Mouse (Mus musculus): ENCODE data around the gene Snx8. TPM values are rescaled to one million over a fixed set of nuclear protein-coding genes. Genes with fewer than 3 reads are reported as not detected.

The Snx8 gene
- 25.7 and 26.3 TPM in 2 replicates for polyA plus RNA-seq (2015; fragmentation: Nextera tagmentation; extraction: Ambion mirVana)

DNA sequence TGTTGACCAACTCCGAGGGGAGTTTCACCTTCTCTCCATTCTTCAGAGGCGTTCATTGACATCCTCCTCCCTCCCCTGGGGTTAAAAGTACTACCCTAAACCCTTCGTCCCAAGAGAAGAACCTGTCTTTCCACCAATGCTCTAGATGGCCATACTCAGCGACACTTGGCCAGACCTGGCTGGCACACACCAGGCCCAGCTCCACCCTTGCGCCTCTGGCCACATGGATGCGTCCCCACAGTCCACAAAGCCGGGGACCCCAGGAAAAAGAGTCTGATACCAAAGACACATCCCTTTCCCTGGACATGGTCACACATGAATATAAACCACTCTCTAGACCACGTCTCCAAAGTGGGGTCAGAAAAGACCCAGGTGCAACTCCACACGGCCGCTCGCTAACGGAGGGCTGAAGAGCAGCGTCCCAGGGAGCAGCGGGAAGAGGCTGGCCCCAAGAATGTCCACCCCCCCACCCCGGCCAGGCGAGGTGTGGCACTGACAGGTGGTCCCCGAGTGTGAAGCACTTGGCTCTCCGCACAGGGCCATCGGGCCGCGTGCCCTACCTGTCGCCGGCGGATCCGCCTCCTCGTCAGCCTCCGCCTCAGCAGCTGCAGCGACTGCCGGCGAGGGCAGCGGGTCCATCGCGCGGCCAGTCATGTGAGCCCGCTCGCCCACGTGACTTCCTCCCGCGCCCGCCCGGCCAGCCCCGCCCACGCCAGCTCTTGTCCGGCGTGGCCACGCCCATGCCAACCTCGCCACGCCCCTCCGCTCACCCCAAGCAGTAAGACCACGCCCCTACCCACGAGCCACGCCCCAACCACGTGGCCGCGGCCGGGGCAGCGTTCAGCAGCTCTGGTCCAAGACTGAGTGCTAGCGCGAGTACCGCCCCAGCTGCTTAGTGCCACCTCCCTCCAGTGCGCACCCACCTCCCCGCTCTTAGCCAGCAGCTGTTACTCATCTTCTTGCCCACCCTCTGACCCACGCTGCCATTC lies at the start of gene Snx8:
Snx8 (minus strand) TSS at position 675 of the 989 bp plus-strand sequence.
- ATAC-seq (ENCODE audit: low FRiP score) = peak; percentile 93
- Histone ChIP-seq H3K4me1 (replicated peaks) (peaks cover 24% of the 10 kb centered on the region), H3K4me3 (peak within 1 kb of the TSS; percentile 74), H3K9me3 (no peaks in the 10 kb centered on the region), H3K27ac (peak within 1 kb of the TSS; percentile 48), H3K36me3 (no peaks in the 10 kb centered on the region), H3K9ac (peak within 1 kb of the TSS; percentile 84), H3K27me3 (no peaks in the 10 kb centered on the region), H3K4me2 (peak within 1 kb of the TSS; percentile 79)
- WGBS = under 1% methylated on average over 59 of the region's 63 CpGs

GRCm38 (mm10) chr5:140425016-140425783 lies 36.1 kb upstream of the Snx8 start:
- no peak overlapping the region for H3K9ac ChIP-seq
- no peaks in the 10 kb centered on the region for H3K27me3 ChIP-seq
- no peak overlapping the region for H3K4me3 ChIP-seq
- no peaks in the 10 kb centered on the region for H3K9me3 ChIP-seq
- H3K36me3 ChIP-seq = peaks cover 57% of the 10 kb centered on the region
- WGBS = 97% methylated on average over 17 of the region's 17 CpGs
- no peak overlapping the region for H3K27ac ChIP-seq
- no peak overlapping the region for H3K4me2 ChIP-seq
- no peak for ATAC-seq (ENCODE audit: low FRiP score)
- H3K4me1 ChIP-seq (replicated peaks) = peaks cover 22% of the 10 kb centered on the region

DNA sequence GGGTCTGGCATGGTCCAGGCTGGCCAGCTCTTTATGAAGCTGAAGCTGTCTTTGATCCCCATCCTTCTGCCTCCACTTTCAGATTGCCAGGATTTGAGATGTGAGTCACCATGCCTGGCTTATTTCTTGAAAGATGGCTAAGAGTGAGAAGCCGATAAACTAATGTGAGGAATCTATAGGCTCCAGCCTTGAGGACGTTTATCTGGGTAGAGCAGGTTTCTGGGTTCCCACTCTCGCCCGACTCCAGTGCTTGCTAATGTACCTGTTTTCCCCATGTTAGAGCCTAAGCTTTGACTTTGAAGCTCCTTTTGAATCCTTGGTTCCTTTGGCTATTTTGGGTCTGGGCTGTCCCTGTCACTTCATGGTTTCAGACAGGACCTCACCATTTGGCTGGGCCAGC lies 31.6 kb upstream of the Snx8 start:
- Histone ChIP-seq H3K9ac (peak overlapping the region; percentile 99), H3K4me3 (peak overlapping the region; percentile 100), H3K9me3 (no peaks in the 10 kb centered on the region), H3K4me1 (replicated peaks) (peaks cover 33% of the 10 kb centered on the region), H3K4me2 (peak overlapping the region; percentile 95), H3K27me3 (no peaks in the 10 kb centered on the region), H3K27ac (no peak overlapping the region), H3K36me3 (peaks cover 14% of the 10 kb centered on the region)
- WGBS = 76% methylated on average over 4 of the region's 4 CpGs
- no peak for ATAC-seq (ENCODE audit: low FRiP score)

DNA sequence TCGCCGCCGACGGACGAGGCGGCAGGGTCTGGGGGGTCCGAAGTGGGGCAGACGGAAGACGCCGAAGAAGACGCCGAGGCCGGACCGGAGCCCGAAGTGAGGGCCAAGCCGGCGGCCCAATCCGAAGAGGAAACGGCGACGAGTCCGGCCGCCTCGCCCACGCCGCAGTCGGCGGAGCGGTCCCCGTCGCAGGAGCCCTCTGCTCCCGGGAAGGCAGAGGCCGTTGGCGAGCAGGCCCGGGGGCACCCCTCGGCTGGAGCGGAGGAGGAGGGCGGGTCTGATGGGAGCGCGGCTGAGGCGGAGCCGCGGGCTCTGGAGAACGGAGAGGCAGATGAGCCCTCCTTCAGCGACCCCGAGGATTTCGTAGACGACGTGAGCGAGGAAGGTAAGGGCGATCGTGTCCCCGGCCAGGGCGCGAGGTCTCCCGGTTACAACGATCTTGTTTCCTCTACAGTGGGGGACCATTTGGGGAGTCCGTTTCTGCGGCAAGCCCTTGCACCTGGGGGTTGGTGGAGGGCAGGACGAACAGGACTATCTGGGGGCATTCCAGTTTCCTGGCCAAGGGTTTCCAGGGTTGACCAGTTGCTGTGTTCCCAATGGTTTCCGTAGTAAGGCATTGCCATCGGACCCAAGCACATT lies 30.5 kb upstream of the Snx8 start:
- H3K36me3 ChIP-seq = peaks cover 14% of the 10 kb centered on the region
- peak overlapping the region; percentile 100 for H3K4me3 ChIP-seq
- H3K9me3 ChIP-seq = no peaks in the 10 kb centered on the region
- peaks cover 33% of the 10 kb centered on the region for H3K4me1 ChIP-seq (replicated peaks)
- ATAC-seq (ENCODE audit: low FRiP score) = no peak; the same call in 1 of the 2 replicates
- H3K9ac ChIP-seq = peak overlapping the region; percentile 99
- peak overlapping the region; percentile 95 for H3K4me2 ChIP-seq
- H3K27ac ChIP-seq = peak overlapping the region; percentile 94
- under 1% methylated on average over 48 of the region's 62 CpGs for WGBS
- no peaks in the 10 kb centered on the region for H3K27me3 ChIP-seq

DNA sequence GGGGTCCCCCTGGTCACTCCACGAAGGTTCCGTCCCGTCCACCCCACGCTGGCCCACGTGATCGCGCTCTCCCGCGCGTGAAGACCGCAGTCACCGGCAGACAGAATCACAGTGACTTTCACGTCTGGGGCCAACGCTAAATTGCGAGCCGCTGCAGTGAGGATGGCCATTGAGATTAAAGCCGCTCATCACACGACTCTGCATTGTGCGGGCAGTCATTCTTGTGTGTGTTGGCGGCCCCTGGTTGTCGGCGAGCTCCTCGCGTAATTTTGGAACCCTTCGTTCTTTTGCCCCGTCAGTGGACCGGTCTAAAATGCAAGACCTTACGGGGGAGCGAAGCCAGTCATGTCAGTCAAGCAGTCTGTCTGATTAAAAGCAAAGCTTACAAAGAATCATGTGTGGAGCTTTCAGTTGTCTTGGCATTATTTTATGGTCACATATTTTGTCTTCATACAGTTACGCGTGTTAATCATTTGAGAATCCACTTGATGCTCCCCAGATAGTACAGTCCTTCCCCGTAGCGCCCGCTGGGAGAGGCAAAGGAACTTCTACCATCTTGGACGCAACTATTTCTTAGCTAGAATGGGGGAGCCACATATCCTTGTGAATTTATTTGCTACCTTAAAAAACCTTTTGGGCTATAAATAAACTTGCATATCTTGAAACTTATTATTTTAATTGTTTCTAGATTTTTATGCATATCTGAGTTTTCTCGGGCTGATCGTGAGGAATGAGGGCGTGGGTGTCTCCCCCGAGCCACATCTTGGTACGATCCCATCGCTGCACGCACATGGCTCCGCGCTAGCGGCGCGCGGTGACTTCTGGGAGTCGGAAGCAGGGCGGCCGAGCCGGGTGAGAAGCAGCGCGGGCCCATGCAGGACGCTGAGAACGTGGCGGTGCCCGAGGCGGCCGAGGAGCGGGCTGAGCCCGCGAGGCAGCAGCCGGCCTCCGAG lies 29.7 kb upstream of the Snx8 start, which contains the start of gene Eif3b:
Eif3b (plus strand) TSS at position 840 of the 953 bp plus-strand sequence.
- Histone ChIP-seq H3K36me3 (peaks cover 14% of the 10 kb centered on the region), H3K4me1 (replicated peaks) (peaks cover 33% of the 10 kb centered on the region), H3K4me2 (peak within 1 kb of the TSS; percentile 95), H3K9me3 (no peaks in the 10 kb centered on the region), H3K4me3 (peak within 1 kb of the TSS; percentile 100), H3K27me3 (no peaks in the 10 kb centered on the region), H3K9ac (peak within 1 kb of the TSS; percentile 99), H3K27ac (peak within 1 kb of the TSS; percentile 94)
- WGBS = under 1% methylated on average over 65 of the region's 65 CpGs
- ATAC-seq (ENCODE audit: low FRiP score) = peak; percentile 94

GRCm38 (mm10) chr5:140418106-140418488 lies 29.0 kb upstream of the Snx8 start:
- ATAC-seq (ENCODE audit: low FRiP score) = no peak
- H3K36me3 ChIP-seq = peaks cover 9% of the 10 kb centered on the region
- peak overlapping the region; percentile 99 for H3K9ac ChIP-seq

DNA sequence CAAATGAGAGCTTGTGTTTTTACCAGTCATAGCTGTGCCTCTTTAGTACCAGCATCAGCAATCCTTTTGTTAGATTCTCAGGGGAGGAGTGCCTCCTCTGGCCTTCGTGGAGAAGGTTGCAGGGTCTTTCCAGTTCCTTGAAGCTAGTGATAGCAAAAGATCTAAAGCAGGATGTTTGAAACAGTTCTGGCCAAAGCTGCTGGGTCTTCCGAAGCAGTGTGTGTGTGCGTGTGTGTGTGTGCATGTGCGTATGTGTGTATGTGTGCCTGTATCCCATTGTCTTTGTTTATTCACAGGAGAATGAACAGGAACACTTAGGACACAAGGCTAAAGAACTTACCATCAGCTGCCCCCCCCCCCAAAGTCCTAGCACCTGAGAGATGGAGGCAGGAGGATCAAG lies 25.6 kb upstream of the Snx8 start:
- H3K27ac ChIP-seq = no peak overlapping the region
- no peak for ATAC-seq (ENCODE audit: low FRiP score)
- 66% methylated on average over 4 of the region's 4 CpGs for WGBS
- no peaks in the 10 kb centered on the region for H3K36me3 ChIP-seq
- H3K27me3 ChIP-seq = no peaks in the 10 kb centered on the region
- H3K4me2 ChIP-seq = no peak overlapping the region
- H3K9ac ChIP-seq = no peak overlapping the region
- no peaks in the 10 kb centered on the region for H3K9me3 ChIP-seq
- peaks cover 6% of the 10 kb centered on the region for H3K4me1 ChIP-seq (replicated peaks)
- H3K4me3 ChIP-seq = no peak overlapping the region

More at GRCm38 (mm10) chr5:140418106-140418488, 29.0 kb upstream of the Snx8 start:
- WGBS = under 1% methylated on average over 12 of the region's 12 CpGs
- H3K27ac ChIP-seq = peak overlapping the region; percentile 94
- peak overlapping the region; percentile 100 for H3K4me3 ChIP-seq
- H3K9me3 ChIP-seq = no peaks in the 10 kb centered on the region
- H3K27me3 ChIP-seq = no peaks in the 10 kb centered on the region
- peak overlapping the region; percentile 95 for H3K4me2 ChIP-seq
- peaks cover 33% of the 10 kb centered on the region for H3K4me1 ChIP-seq (replicated peaks)

DNA sequence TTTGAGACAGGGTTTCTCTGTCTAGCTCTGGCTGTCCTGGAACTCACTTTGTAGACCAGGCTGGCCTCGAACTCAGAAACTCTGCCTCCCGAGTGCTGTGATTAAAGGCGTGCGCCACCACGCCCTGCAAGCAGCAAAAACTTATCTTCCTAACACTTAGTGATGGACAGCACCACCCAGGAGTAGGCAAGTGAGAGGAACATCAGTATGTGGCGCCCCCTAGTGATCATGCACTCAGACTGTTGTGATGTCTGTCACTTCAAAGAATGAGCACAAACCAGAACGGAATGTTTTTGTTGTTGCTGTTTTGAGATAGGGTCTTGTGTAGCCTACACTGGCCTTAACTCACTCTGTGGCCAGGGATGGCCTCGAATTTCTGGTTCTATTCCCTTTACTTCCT lies 22.3 kb upstream of the Snx8 start:
- no peak for ATAC-seq (ENCODE audit: low FRiP score)
- H3K36me3 ChIP-seq = no peaks in the 10 kb centered on the region
- WGBS = 46% methylated on average over 8 of the region's 8 CpGs
- H3K4me3 ChIP-seq = no peak overlapping the region
- no peak overlapping the region for H3K27ac ChIP-seq
- H3K9me3 ChIP-seq = no peaks in the 10 kb centered on the region
- H3K27me3 ChIP-seq = no peaks in the 10 kb centered on the region
- no peak overlapping the region for H3K9ac ChIP-seq
- H3K4me2 ChIP-seq = no peak overlapping the region
- no peaks in the 10 kb centered on the region for H3K4me1 ChIP-seq (replicated peaks)

GRCm38 (mm10) chr5:140408801-140409200 lies 19.7 kb upstream of the Snx8 start:
- no peaks in the 10 kb centered on the region for H3K4me1 ChIP-seq (replicated peaks)
- no peak overlapping the region for H3K27ac ChIP-seq
- H3K9ac ChIP-seq = no peak overlapping the region
- no peaks in the 10 kb centered on the region for H3K36me3 ChIP-seq
- H3K4me2 ChIP-seq = no peak overlapping the region
- H3K27me3 ChIP-seq = no peaks in the 10 kb centered on the region
- ATAC-seq (ENCODE audit: low FRiP score) = no peak
- H3K9me3 ChIP-seq = no peaks in the 10 kb centered on the region
- H3K4me3 ChIP-seq = no peak overlapping the region

- no peaks in the 10 kb centered on the region for H3K9me3 ChIP-seq
- 73% methylated on average over 6 of the region's 6 CpGs for WGBS
- H3K4me2 ChIP-seq = no peak overlapping the region
- no peak overlapping the region for H3K9ac ChIP-seq
- no peaks in the 10 kb centered on the region for H3K36me3 ChIP-seq
- no peaks in the 10 kb centered on the region for H3K4me1 ChIP-seq (replicated peaks)
- no peak for ATAC-seq (ENCODE audit: low FRiP score)
- H3K27me3 ChIP-seq = no peaks in the 10 kb centered on the region
- no peak overlapping the region for H3K27ac ChIP-seq
- H3K4me3 ChIP-seq = no peak overlapping the region
Measured at GRCm38 (mm10) chr5:140406666-140407065, 17.6 kb upstream of the Snx8 start.

DNA sequence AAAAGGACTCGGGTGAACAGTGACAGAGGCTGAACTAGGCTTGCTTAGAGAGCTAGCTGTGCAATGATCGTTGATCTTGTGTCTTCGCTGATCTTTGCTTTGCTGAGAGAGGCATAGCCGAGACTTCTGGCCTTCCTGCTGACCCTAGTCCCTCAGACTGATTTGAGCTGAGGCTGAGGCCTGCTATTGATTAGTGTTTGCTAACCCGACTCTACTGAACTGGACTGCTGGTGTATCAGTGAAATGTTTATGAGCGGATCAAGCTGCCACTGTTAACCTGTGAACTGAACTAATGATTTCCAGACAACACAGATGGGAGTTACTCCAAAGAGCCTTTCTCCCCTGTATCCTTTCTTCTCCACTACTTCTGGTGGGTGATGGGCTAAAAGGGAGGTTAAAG lies 16.1 kb upstream of the Snx8 start:
- Histone ChIP-seq H3K27me3 (no peaks in the 10 kb centered on the region), H3K36me3 (no peaks in the 10 kb centered on the region), H3K9ac (no peak overlapping the region), H3K4me3 (no peak overlapping the region), H3K4me1 (replicated peaks) (no peaks in the 10 kb centered on the region), H3K9me3 (no peaks in the 10 kb centered on the region), H3K27ac (no peak overlapping the region), H3K4me2 (no peak overlapping the region)
- ATAC-seq (ENCODE audit: low FRiP score) = no peak
- WGBS = 81% methylated on average over 6 of the region's 6 CpGs
